ENCODE assay signal across 8 mouse cellular contexts in genomic region chr3:93568428-93569040, GRCm38 (mm10). TPM values are rescaled to one million over a fixed set of nuclear protein-coding genes. Genes with fewer than 3 reads are reported as not detected.
DNase-seq lines count a peak whose midpoint lies in the region; ATAC-seq lines count a peak whose summit lies in the region.

No protein-coding gene starts in this region.

- no peaks in the 10 kb centered on the region for H3K36me3 ChIP-seq in embryonic facial prominence, embryonic 12.5 days
- peaks cover 8% of the 10 kb centered on the region; the same call in 1 of the 2 replicates for H3K36me3 ChIP-seq in embryonic facial prominence, embryonic 10.5 days (replicated peaks)
- H3K36me3 ChIP-seq in heart, embryonic 11.5 days (ENCODE audit: control insufficient read depth, insufficient read depth, low read length), result no peaks in the 10 kb centered on the region

- H3K4me2 ChIP-seq in embryonic facial prominence, embryonic 12.5 days (replicated peaks), result no peak overlapping the region
- H3K4me2 ChIP-seq in heart, embryonic 11.5 days, result no peak overlapping the region

- 51% methylated on average over 7 of the region's 7 CpGs for whole genome bisulfite sequencing in embryonic facial prominence, embryonic 12.5 days
- WGBS in embryonic facial prominence, embryonic 10.5 days, result 77% methylated on average over 7 of the region's 7 CpGs
- 58% methylated on average over 7 of the region's 7 CpGs for WGBS in heart, embryonic 11.5 days (ENCODE audit: insufficient replicate concordance)

- ATAC-seq in embryonic facial prominence, embryonic 12.5 days (ENCODE audit: insufficient number of reproducible peaks, insufficient read depth, low FRiP score, low TSS enrichment), result 0 out of 2 replicates have a peak, but pooled peaks have one; percentile 35
- ATAC-seq in heart, embryonic 11.5 days (replicated peaks; ENCODE audit: insufficient number of reproducible peaks, low FRiP score, low TSS enrichment), result no peak
- ATAC-seq in inflammation-experienced regulatory T-cells, adult 6 months, result no peak

- H3K4me1 ChIP-seq in embryonic facial prominence, embryonic 12.5 days, result peaks cover 14% of the 10 kb centered on the region; the same call in 1 of the 2 replicates
- no peaks in the 10 kb centered on the region for H3K4me1 ChIP-seq in embryonic facial prominence, embryonic 10.5 days
- no peaks in the 10 kb centered on the region for H3K4me1 ChIP-seq in heart, embryonic 11.5 days (ENCODE audit: control insufficient read depth, insufficient read depth, low read length)

- H3K9ac ChIP-seq in embryonic facial prominence, embryonic 12.5 days, result no peak overlapping the region
- H3K9ac ChIP-seq in heart, embryonic 11.5 days (ENCODE audit: low read depth, low read length), result no peak overlapping the region

- peak overlapping the region; percentile 72 for H3K27ac ChIP-seq in embryonic facial prominence, embryonic 12.5 days
- H3K27ac ChIP-seq in embryonic facial prominence, embryonic 10.5 days (replicated peaks), result no peak overlapping the region
- peak overlapping the region; percentile 18; the same call in 1 of the 2 replicates for H3K27ac ChIP-seq in heart, embryonic 11.5 days (ENCODE audit: low read depth, low read length)

- H3K27me3 ChIP-seq in embryonic facial prominence, embryonic 12.5 days, result no peaks in the 10 kb centered on the region
- H3K27me3 ChIP-seq in embryonic facial prominence, embryonic 10.5 days (replicated peaks; ENCODE audit: low read depth, poor library complexity, severe bottlenecking), result no peaks in the 10 kb centered on the region
- no peaks in the 10 kb centered on the region for H3K27me3 ChIP-seq in heart, embryonic 11.5 days (ENCODE audit: control insufficient read depth, insufficient read depth, low read length)

- no peaks in the 10 kb centered on the region for H3K9me3 ChIP-seq in embryonic facial prominence, embryonic 12.5 days
- H3K9me3 ChIP-seq in embryonic facial prominence, embryonic 10.5 days, result no peaks in the 10 kb centered on the region
- no peaks in the 10 kb centered on the region for H3K9me3 ChIP-seq in heart, embryonic 11.5 days (replicated peaks; ENCODE audit: control insufficient read depth, low read length)

- no peak overlapping the region for H3K4me3 ChIP-seq in embryonic facial prominence, embryonic 12.5 days
- H3K4me3 ChIP-seq in embryonic facial prominence, embryonic 10.5 days, result no peak overlapping the region
- H3K4me3 ChIP-seq in heart, embryonic 11.5 days (ENCODE audit: low read depth, low read length), result no peak overlapping the region

- DNase-seq in embryonic facial prominence, embryonic 10.5 days (ENCODE audit: low spot score), result no peak
- DNase-seq in adrenal gland, postnatal 25 days, result peak; percentile 14
- peak; percentile 75 to 93 for DNase-seq in kidney, postnatal 36 days
- peak; percentile 51 for DNase-seq in lung, postnatal 14 days
- DNase-seq in thymus, postnatal 36 days, result no peak

RNA-seq across cellular contexts. Expression of gene S100a10, which starts 13.7 kb away (rescaled TPM):
- polyA plus RNA-seq in embryonic facial prominence, embryonic 12.5 days (2016; fragmentation: Nextera tagmentation; extraction: Ambion mirVana), result 379 and 392 TPM in 2 replicates
- 118 and 146 TPM in 2 replicates for polyA plus RNA-seq in embryonic facial prominence, embryonic 10.5 days (2016; fragmentation: Nextera tagmentation; extraction: Ambion mirVana)
- 138 and 144 TPM in 2 replicates for total RNA-seq in adrenal gland, postnatal 25 days (2021)
- 216 and 222 TPM in 2 replicates for polyA plus RNA-seq in heart, embryonic 11.5 days (2014; fragmentation: Nextera tagmentation; extraction: Ambion mirVana)
- 1,000 to 10,000 TPM in 1 of 3 experiments, 100 to 1,000 TPM in 2; 678 to 1,984 (median 706) TPM for polyA plus RNA-seq in inflammation-experienced regulatory T-cells, adult 6 months (2017; shearing (Covaris generic))

RNA-seq across cellular contexts. Expression of gene S100a11, which starts 48.2 kb away (rescaled TPM):
- 833 and 880 TPM in 2 replicates for polyA plus RNA-seq in embryonic facial prominence, embryonic 12.5 days (2016; fragmentation: Nextera tagmentation; extraction: Ambion mirVana)
- 351 and 395 TPM in 2 replicates for polyA plus RNA-seq in embryonic facial prominence, embryonic 10.5 days (2016; fragmentation: Nextera tagmentation; extraction: Ambion mirVana)
- total RNA-seq in adrenal gland, postnatal 25 days (2021), result 205 and 211 TPM in 2 replicates
- 733 and 790 TPM in 2 replicates for polyA plus RNA-seq in heart, embryonic 11.5 days (2014; fragmentation: Nextera tagmentation; extraction: Ambion mirVana)
- 1,000 to 10,000 TPM in 2 of 3 experiments, 100 to 1,000 TPM in 1; 738 to 2,389 (median 1,003) TPM for polyA plus RNA-seq in inflammation-experienced regulatory T-cells, adult 6 months (2017; shearing (Covaris generic))

Comparison
In these comparisons a context has a peak if more than half of its experiments do, and no peak if none do; other contexts are left out.
1. DNase-seq: peak in adrenal gland, postnatal 25 days (single experiment), kidney, postnatal 36 days (2 of 2) and lung, postnatal 14 days (single experiment); none in embryonic facial prominence, embryonic 10.5 days (single experiment) and thymus, postnatal 36 days (0 of 2).